Mouse (Mus musculus) monocyte, adult 5-6 weeks (primary cell): ENCODE results near the gene Cldn4. TPM values are rescaled to one million over a fixed set of nuclear protein-coding genes. Genes with fewer than 3 reads are reported as not detected.

Experiments
- ATAC-seq: fragments of 153-309, 156-312 bp; replicated peaks from 2 replicates; pipeline ENCODE4 v1.8.0; 2017; ENCODE audit warnings: mild to moderate bottlenecking; ENCODE audit not compliant: low TSS enrichment, insufficient number of reproducible peaks, severe bottlenecking, poor library complexity, low FRiP score
- total RNA-seq: library from RNA; stranded (forward); fragments of 200-1000, 200-491, 200-594 nt; gene quantifications from 3 replicates; pipeline ENCODE4 v1.2.3, GENCODE M21; 2017

Gene Cldn4
- total RNA-seq, 1 experiment from 2014 or later: not detected

DNA sequence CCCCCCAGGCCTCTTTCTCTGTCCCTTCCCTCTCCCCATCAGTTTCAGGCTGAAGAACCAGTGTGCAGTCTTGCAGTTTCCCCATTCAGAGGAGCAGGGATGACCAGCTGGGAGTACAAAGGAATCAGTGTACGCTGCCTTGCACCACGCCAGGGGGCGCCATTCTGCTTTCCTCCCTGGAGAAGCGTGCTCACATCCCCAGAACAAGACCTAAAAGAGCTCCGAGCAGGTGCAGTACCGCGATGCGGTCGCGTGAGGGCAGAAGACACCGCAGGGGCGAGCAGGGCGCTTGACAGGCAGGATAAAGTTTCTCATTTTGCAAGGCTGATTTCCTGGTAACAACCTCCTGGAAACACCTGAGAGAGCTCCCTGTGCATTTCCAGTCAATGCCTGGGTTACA is 39.6 kb downstream of the Cldn4 start:
- ATAC-seq: no peak

DNA sequence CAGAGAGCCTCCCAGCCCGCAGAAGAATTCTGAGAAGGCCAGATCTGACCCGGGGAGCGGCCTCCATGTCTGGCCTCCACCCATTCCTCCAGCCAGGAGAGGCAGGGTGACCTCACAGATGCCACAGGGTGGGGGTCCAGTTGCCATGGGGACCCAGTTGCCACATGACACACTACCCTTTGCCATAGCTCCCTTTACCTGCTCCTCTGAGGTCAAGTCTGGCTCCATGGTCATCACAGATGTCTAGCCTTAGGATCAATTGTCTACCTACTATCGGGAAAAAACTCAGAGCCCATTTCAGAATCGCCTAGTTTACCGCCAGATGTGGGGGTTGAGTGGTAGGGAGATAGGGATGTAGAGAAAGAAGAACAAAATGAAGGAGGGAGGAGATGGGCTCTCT is 40.1 kb downstream of the Cldn4 start, which contains the start of gene Tmem270:
Gene Tmem270 (minus strand): TSS at position 101 of the 400 bp plus-strand sequence.
- ATAC-seq: no peak

GRCm38 (mm10) chr5:134901644-134902027 is 45.1 kb downstream of the Cldn4 start:
- no peak for ATAC-seq

GRCm38 (mm10) chr5:134901012-134901643 is 45.6 kb downstream of the Cldn4 start:
- ATAC-seq: no peak

DNA sequence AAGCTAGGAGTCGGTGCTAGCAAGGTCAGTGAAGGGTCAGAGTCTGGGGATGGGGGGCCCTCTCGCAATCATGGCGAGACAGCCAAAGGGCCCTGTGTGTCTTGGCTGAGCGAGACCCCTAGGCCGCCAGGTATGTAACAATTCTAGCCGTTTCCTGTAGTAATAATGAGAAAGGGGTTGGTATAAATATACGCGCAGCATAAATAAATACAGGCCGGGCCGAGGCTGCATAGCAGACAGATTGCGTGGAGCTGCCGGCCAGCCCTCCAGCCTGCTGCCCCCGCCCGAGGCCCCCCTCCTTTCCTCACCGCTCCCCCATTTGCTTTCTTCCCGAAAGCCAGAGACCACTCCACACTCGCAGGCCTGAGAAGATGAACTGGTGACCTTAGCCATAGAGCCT is 49.1 kb downstream of the Cldn4 start:
- ATAC-seq: no peak

DNA sequence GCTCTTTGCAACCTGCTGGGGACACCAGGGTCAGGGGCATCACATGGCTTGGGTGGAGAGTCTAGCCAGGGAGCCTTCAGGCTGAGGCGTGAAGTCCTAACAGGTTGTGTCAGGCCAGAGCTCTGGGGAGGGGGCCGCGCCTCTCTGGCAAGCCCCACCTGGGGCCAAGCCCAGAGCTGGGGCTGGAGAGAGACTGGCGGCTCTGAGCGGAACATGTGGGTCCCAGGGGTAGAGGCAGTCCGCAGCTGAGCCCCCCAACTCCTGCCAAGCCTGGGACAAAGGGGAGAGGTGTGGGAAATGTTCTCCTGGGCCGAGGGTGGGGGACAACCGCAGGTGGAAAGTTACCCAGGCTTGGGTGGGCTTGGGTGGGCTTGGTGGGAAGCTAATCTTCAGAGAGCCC is 49.8 kb downstream of the Cldn4 start:
- ATAC-seq: no peak

DNA sequence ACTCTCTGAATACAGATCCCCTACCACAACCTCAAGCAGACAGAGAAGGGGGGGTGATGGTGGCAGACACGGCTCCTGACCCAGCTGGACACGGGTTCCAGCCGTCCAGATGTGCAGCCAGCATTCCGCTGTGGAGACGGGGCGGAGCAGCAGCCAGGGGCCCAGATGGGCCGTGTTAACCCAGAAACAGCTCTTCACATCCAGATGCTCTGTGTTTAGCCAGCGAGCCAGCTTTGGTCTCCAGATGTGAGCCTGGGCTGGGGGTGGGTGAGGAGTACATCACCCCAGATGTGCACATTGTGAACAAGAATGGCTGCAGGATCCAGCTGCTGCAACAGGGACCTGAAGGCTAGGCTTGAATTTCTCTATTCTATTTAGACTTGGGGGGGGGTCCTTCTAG is 51.4 kb downstream of the Cldn4 start:
- no peak for ATAC-seq

Other genes with a start within 250 kb of the Cldn4 start
- not detected in 3 replicates for gene Eln, start 199.6 kb downstream of the Cldn4 start, total RNA-seq
- not detected in 3 replicates for gene Tmem270, start 40.2 kb downstream of the Cldn4 start, total RNA-seq
- gene Cldn13, start 31.4 kb downstream of the Cldn4 start, total RNA-seq: not detected in 3 replicates
- gene Mettl27, start 14.6 kb downstream of the Cldn4 start, total RNA-seq: 1.3 to 1.6 TPM in 2 of 3 replicates, not detected in the other
- gene Cldn3, start 39.3 kb upstream of the Cldn4 start, total RNA-seq: not detected in 3 replicates
- gene Abhd11, start 62.2 kb upstream of the Cldn4 start, total RNA-seq: 13.0 to 27.0 TPM (median 24.1 TPM) in 3 replicates
- gene Stx1a, start 76.5 kb upstream of the Cldn4 start, total RNA-seq: 0.29 to 0.76 TPM in 2 of 3 replicates, not detected in the other
- gene Dnajc30, start 117.3 kb upstream of the Cldn4 start, total RNA-seq: 3.8 to 6.5 TPM (median 5.5 TPM) in 3 replicates
- gene Bud23, start 118.0 kb upstream of the Cldn4 start, total RNA-seq: 50.6 to 85.3 TPM (median 72.7 TPM) in 3 replicates
- gene Vps37d, start 131.3 kb upstream of the Cldn4 start, total RNA-seq: 0.43 TPM in 1 of 3 replicates, not detected in the others
- gene Mlxipl, start 143.0 kb upstream of the Cldn4 start, total RNA-seq: 0.57 to 4.5 TPM (median 1.1 TPM) in 3 replicates
- gene Tbl2, start 202.7 kb upstream of the Cldn4 start, total RNA-seq: 4.3 to 9.9 TPM (median 9.6 TPM) in 3 replicates
- 52.4 to 63.3 TPM (median 53.1 TPM) in 3 replicates for gene Bcl7b, start 221.3 kb upstream of the Cldn4 start, total RNA-seq
- gene Baz1b, start 240.3 kb upstream of the Cldn4 start, total RNA-seq: 100 to 162 TPM (median 112 TPM) in 3 replicates